Mouse (Mus musculus): ENCODE data around the gene Gm11554. TPM values are rescaled to one million over a fixed set of nuclear protein-coding genes. Genes with fewer than 3 reads are reported as not detected.
"Not testable (repeated sequence)": the region's sequence is repeated elsewhere in the genome, so short reads cannot be mapped to it uniquely, and the experiment has no call there.

Gene Gm11554
- polyA plus RNA-seq, 2 experiments = not detected

DNA sequence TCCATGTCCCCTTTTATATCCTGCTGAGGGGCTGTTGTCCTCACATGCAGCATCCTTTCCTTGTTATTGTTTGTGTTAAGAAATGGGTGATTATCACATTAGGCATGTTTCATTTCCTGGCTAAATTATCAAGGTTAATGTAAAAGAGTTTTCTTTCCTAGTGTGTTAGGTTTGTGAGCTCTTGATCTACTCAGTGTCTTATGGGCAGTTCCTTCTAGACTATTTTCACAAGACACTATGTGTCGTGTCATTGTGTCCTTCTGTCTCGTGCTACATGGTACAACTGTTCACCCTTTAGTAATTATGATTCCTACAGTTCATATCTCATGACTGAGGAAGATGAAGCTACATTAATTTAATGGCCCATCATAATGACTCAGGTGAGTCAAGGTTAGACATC, 10.9 kb downstream of the Gm11554 start, which contains the start of gene Gm11596:
Gene Gm11596, minus strand, starts transcription at position 101 of the 400 bp plus-strand sequence.
- TF ChIP-seq EP300 (IDR thresholded peaks at IDR 0.05; ENCODE audit: low read depth) = no peak
- no peak for TF ChIP-seq CTCF (IDR thresholded peaks at IDR 0.05; ENCODE audit: low read depth)
- Histone ChIP-seq H3K36me3 (replicated peaks; ENCODE audit: control insufficient read depth, insufficient read depth, low read depth) (no peaks in the 10 kb centered on the region), H3K9ac (replicated peaks) (no peak within 1 kb of the TSS), H3K27ac (no peak within 1 kb of the TSS), H3K4me2 (ENCODE audit: low read depth) (no peak within 1 kb of the TSS), H3K4me1 (replicated peaks; ENCODE audit: control insufficient read depth in 2 of 2, insufficient read depth in 2 of 2, low read length in 1 of 2) (no peaks in the 10 kb centered on the region), H3K27me3 (ENCODE audit: control insufficient read depth, insufficient read depth, low read length) (no peaks in the 10 kb centered on the region), H3K4me3 (ENCODE audit: insufficient read depth in 1 of 2, low read depth in 2 of 2, low read length in 2 of 2) (no peak within 1 kb of the TSS), H3K9me3 (ENCODE audit: control insufficient read depth, low read length) (no peaks in the 10 kb centered on the region)
- DNase-seq (ENCODE audit: low read depth in 3 of 3, low spot score in 3 of 3) = no peak
- no peak for ATAC-seq (ENCODE audit: insufficient read depth)
- WGBS (ENCODE audit: insufficient replicate concordance) = 58% methylated on average over 2 of the region's 2 CpGs

DNA sequence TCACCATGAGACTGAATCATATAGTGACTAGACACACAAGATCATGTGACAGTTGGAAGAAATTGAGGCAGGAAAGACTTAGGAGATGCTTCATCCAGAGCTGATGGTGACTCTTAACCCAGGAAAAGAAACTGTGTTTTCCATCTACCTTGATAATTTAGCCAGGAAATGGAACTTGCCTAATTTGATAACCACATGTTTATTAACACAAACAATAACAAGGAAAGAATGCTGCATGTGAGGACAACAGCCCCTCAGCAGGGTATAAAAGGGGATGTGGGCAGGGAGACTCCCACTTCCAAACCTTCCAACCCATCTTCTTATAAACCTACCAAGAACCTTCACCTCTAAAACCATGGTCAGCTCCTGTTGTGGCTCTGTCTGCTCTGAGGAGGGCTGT, 19.3 kb downstream of the Gm11554 start, which contains the start of gene Krtap4-9:
Gene Krtap4-9, plus strand, starts transcription at position 301 of the 400 bp plus-strand sequence.
- not testable (repeated sequence) for H3K9me3 ChIP-seq (ENCODE audit: control insufficient read depth, low read length); H3K4me3 ChIP-seq (ENCODE audit: insufficient read depth in 1 of 2, low read depth in 2 of 2, low read length in 2 of 2); H3K4me2 ChIP-seq (ENCODE audit: low read depth); ATAC-seq (ENCODE audit: insufficient read depth); H3K9ac ChIP-seq (replicated peaks); H3K27me3 ChIP-seq (ENCODE audit: control insufficient read depth, insufficient read depth, low read length); H3K36me3 ChIP-seq (replicated peaks; ENCODE audit: control insufficient read depth, insufficient read depth, low read depth); DNase-seq (ENCODE audit: low read depth in 3 of 3, low spot score in 3 of 3); H3K27ac ChIP-seq; H3K4me1 ChIP-seq (replicated peaks; ENCODE audit: control insufficient read depth in 2 of 2, insufficient read depth in 2 of 2, low read length in 1 of 2)

DNA sequence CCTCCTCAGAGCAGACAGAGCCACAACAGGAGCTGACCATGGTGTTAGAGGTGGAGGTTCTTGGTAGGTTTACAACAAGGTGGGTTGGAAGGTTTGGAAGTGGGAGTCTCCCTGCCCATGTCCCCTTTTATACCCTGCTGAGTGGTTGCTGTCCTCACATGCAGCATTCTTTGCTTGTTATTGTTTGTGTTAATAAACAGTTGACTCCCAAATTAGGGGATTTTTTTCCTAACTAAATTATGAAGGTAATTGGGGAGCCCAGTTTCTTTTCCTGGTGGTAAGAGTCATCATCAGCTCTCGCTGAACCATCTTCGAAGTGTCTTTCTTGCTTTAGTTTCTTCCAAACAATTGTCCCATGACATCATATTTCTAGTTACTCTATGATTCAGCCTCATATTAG, 23.6 kb downstream of the Gm11554 start, which contains the start of gene Krtap4-8:
Gene Krtap4-8, minus strand, starts transcription at position 101 of the 400 bp plus-strand sequence.
- DNase-seq (ENCODE audit: low read depth in 3 of 3, low spot score in 3 of 3) = no peak
- Histone ChIP-seq H3K36me3 (replicated peaks; ENCODE audit: control insufficient read depth, insufficient read depth, low read depth) (no peaks in the 10 kb centered on the region), H3K4me3 (ENCODE audit: insufficient read depth in 1 of 2, low read depth in 2 of 2, low read length in 2 of 2) (no peak within 1 kb of the TSS), H3K9ac (replicated peaks) (no peak within 1 kb of the TSS), H3K27ac (no peak within 1 kb of the TSS), H3K4me2 (ENCODE audit: low read depth) (no peak within 1 kb of the TSS), H3K27me3 (ENCODE audit: control insufficient read depth, insufficient read depth, low read length) (no peaks in the 10 kb centered on the region), H3K9me3 (ENCODE audit: control insufficient read depth, low read length) (no peaks in the 10 kb centered on the region), H3K4me1 (replicated peaks; ENCODE audit: control insufficient read depth in 2 of 2, insufficient read depth in 2 of 2, low read length in 1 of 2) (no peaks in the 10 kb centered on the region)
- 67% methylated on average over 2 of the region's 2 CpGs for WGBS (ENCODE audit: insufficient replicate concordance)
- TF ChIP-seq CTCF (IDR thresholded peaks at IDR 0.05; ENCODE audit: low read depth) (no peak), EP300 (IDR thresholded peaks at IDR 0.05; ENCODE audit: low read depth) (no peak)
- ATAC-seq (ENCODE audit: insufficient read depth) = no peak

DNA sequence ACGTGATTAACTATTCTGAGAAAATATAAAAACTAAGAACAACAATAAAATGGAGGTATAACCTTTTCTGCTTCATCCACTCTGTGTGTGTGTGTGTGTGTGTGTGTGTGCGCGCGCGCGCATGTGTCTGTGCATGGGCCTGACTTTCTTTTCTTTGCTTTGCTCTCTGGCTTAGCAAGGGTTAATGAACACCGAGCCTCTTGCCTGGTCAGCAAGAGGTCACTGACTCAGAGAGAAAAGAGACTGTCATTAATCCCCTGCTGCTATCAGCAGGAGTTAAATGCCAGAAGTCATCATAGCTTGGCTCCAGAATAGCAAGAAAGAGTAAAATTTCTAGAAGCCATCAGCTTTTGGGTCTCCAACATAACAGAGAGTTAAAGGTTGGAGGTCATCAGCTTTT, 25.8 kb downstream of the Gm11554 start:
- H3K27ac ChIP-seq = no peak overlapping the region
- H3K27me3 ChIP-seq (ENCODE audit: control insufficient read depth, insufficient read depth, low read length) = no peaks in the 10 kb centered on the region
- ATAC-seq (ENCODE audit: insufficient read depth) = no peak
- DNase-seq (ENCODE audit: low read depth in 3 of 3, low spot score in 3 of 3) = no peak
- no peak overlapping the region for H3K9ac ChIP-seq (replicated peaks)
- H3K9me3 ChIP-seq (ENCODE audit: control insufficient read depth, low read length) = no peaks in the 10 kb centered on the region
- H3K4me1 ChIP-seq (replicated peaks; ENCODE audit: control insufficient read depth in 2 of 2, insufficient read depth in 2 of 2, low read length in 1 of 2) = no peaks in the 10 kb centered on the region
- H3K4me3 ChIP-seq (ENCODE audit: insufficient read depth in 1 of 2, low read depth in 2 of 2, low read length in 2 of 2) = no peak overlapping the region
- H3K4me2 ChIP-seq (ENCODE audit: low read depth) = no peak overlapping the region
- no peaks in the 10 kb centered on the region for H3K36me3 ChIP-seq (replicated peaks; ENCODE audit: control insufficient read depth, insufficient read depth, low read depth)
- 68% methylated on average over 7 of the region's 7 CpGs for WGBS (ENCODE audit: insufficient replicate concordance)
- TF ChIP-seq EP300 (IDR thresholded peaks at IDR 0.05; ENCODE audit: low read depth) = no peak
- no peak for TF ChIP-seq CTCF (IDR thresholded peaks at IDR 0.05; ENCODE audit: low read depth)

DNA sequence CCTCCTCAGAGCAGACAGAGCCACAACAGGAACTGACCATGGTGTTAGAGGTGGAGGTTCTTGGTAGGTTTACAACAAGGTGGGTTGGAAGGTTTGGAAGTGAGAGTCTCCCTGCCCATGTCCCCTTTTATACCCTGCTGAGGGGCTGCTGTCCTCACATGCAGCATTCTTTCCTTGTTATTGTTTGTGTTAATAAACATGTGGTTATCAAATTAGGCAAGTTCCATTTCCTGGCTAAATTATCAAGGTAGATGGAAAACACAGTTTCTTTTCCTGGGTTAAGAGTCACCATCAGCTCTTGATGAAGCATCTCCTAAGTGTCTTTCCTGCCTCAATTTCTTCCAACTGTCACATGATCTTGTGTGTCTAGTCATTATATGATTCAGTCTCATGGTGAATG, 31.4 kb downstream of the Gm11554 start, which contains the start of gene Gm11595:
Gene Gm11595, minus strand, starts transcription at position 101 of the 400 bp plus-strand sequence.
- not testable (repeated sequence) for H3K9me3 ChIP-seq (ENCODE audit: control insufficient read depth, low read length); H3K27me3 ChIP-seq (ENCODE audit: control insufficient read depth, insufficient read depth, low read length); H3K4me3 ChIP-seq (ENCODE audit: insufficient read depth in 1 of 2, low read depth in 2 of 2, low read length in 2 of 2); H3K36me3 ChIP-seq (replicated peaks; ENCODE audit: control insufficient read depth, insufficient read depth, low read depth); H3K9ac ChIP-seq (replicated peaks); H3K4me2 ChIP-seq (ENCODE audit: low read depth); H3K4me1 ChIP-seq (replicated peaks; ENCODE audit: control insufficient read depth in 2 of 2, insufficient read depth in 2 of 2, low read length in 1 of 2); ATAC-seq (ENCODE audit: insufficient read depth); H3K27ac ChIP-seq; DNase-seq (ENCODE audit: low read depth in 3 of 3, low spot score in 3 of 3)
